Mouse (Mus musculus): ENCODE data around the gene Adgrb2. TPM values are rescaled to one million over a fixed set of nuclear protein-coding genes. Genes with fewer than 3 reads are reported as not detected.

Adgrb2 gene
- polyA plus RNA-seq, 1 experiment, result 1.7 TPM

- WGBS, result 73% methylated on average over 6 of the region's 6 CpGs
- Histone ChIP-seq H3K4me1 (ENCODE audit: control insufficient read depth, insufficient read depth, insufficient read length, low read length) (no peaks in the 10 kb centered on the region), H3K27ac (ENCODE audit: insufficient read depth, low read depth, low read length) (no peak overlapping the region), H3K27me3 (ENCODE audit: control insufficient read depth, insufficient read depth, low read length) (peaks cover 6% of the 10 kb centered on the region), H3K36me3 (ENCODE audit: control insufficient read depth, insufficient read depth, low read length) (no peaks in the 10 kb centered on the region), H3K4me3 (ENCODE audit: low read depth, low read length) (no peak overlapping the region)
- TF ChIP-seq CTCF (IDR thresholded peaks at IDR 0.05; ENCODE audit: extremely low read depth, insufficient read length, insufficient replicate concordance, low read depth, low read length) (no peak), POLR2A (IDR thresholded peaks at IDR 0.05; ENCODE audit: low read depth, low read length) (no peak)
Observed at GRCm38 (mm10) chr4:130012234-130012633, 27.6 kb downstream of the Adgrb2 start.

GRCm38 (mm10) chr4:130013111-130013510 lies 28.4 kb downstream of the Adgrb2 start:
- H3K4me3 ChIP-seq (ENCODE audit: low read depth, low read length), result no peak overlapping the region
- H3K36me3 ChIP-seq (ENCODE audit: control insufficient read depth, insufficient read depth, low read length), result no peaks in the 10 kb centered on the region
- peaks cover 6% of the 10 kb centered on the region for H3K27me3 ChIP-seq (ENCODE audit: control insufficient read depth, insufficient read depth, low read length)
- no peaks in the 10 kb centered on the region for H3K4me1 ChIP-seq (ENCODE audit: control insufficient read depth, insufficient read depth, insufficient read length, low read length)
- TF ChIP-seq POLR2A (IDR thresholded peaks at IDR 0.05; ENCODE audit: low read depth, low read length), result no peak
- no peak for TF ChIP-seq CTCF (IDR thresholded peaks at IDR 0.05; ENCODE audit: extremely low read depth, insufficient read length, insufficient replicate concordance, low read depth, low read length)
- 67% methylated on average over 10 of the region's 10 CpGs for WGBS
- H3K27ac ChIP-seq (ENCODE audit: insufficient read depth, low read depth, low read length), result no peak overlapping the region

DNA sequence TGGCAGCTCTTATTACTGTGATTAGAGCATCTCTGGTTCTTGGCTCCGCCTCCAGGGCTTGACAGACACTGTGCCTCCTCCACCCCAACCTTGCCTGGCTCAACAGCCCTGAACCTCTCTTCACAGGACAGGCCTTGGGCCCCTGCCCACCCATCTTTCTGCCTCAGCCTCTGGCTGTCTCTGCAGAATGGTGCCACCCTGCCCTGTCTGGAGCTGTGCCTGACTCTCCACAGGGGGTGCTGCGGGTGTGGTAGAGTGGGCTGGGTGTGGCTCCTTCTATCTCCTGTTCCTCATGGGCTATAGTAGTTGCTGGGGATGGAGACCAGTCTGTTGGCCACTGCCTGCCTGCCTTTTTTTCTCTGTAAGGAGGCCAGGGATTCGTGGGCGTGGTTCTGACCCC lies 31.3 kb downstream of the Adgrb2 start:
- H3K4me3 ChIP-seq (ENCODE audit: low read depth, low read length), result no peak overlapping the region
- TF ChIP-seq CTCF (IDR thresholded peaks at IDR 0.05; ENCODE audit: extremely low read depth, insufficient read length, insufficient replicate concordance, low read depth, low read length) (no peak), POLR2A (IDR thresholded peaks at IDR 0.05; ENCODE audit: low read depth, low read length) (no peak)
- H3K4me1 ChIP-seq (ENCODE audit: control insufficient read depth, insufficient read depth, insufficient read length, low read length), result no peaks in the 10 kb centered on the region
- no peaks in the 10 kb centered on the region for H3K27me3 ChIP-seq (ENCODE audit: control insufficient read depth, insufficient read depth, low read length)
- no peak overlapping the region for H3K27ac ChIP-seq (ENCODE audit: insufficient read depth, low read depth, low read length)
- no peaks in the 10 kb centered on the region for H3K36me3 ChIP-seq (ENCODE audit: control insufficient read depth, insufficient read depth, low read length)
- 49% methylated on average over 4 of the region's 4 CpGs for WGBS

DNA sequence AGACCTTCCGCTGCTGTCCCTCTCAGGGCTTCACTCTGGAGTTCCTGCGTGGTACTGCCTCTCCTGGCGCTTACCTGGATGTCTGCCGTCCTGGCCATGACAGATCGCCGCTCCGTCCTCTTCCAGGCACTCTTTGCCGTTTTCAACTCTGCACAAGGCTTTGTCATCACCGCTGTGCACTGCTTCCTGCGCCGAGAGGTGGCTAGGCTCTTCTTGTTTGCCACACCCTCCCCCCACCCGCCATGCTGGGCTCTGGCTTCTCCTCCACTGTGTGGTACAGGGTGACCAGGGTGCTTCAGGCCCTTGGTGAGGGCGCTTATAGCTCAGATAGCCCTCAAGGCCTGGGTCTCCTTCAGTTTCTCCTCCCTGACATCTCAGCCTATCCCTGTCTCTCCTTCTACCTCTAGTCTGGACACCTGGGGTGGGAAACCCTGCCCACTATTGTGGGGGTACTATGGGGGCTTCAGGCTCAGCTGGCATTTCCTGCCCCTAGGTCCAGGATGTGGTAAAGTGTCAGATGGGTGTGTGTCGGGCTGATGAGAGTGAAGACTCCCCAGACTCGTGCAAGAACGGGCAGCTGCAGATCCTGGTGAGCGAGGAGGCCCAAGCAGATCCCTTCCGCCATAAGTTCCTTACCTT lies 32.5 kb downstream of the Adgrb2 start:
- Histone ChIP-seq H3K27me3 (ENCODE audit: control insufficient read depth, insufficient read depth, low read length) (no peaks in the 10 kb centered on the region), H3K36me3 (ENCODE audit: control insufficient read depth, insufficient read depth, low read length) (no peaks in the 10 kb centered on the region), H3K4me1 (ENCODE audit: control insufficient read depth, insufficient read depth, insufficient read length, low read length) (no peaks in the 10 kb centered on the region), H3K4me3 (ENCODE audit: low read depth, low read length) (no peak overlapping the region), H3K27ac (ENCODE audit: insufficient read depth, low read depth, low read length) (no peak overlapping the region)
- TF ChIP-seq CTCF (IDR thresholded peaks at IDR 0.05; ENCODE audit: extremely low read depth, insufficient read length, insufficient replicate concordance, low read depth, low read length) (no peak), POLR2A (IDR thresholded peaks at IDR 0.05; ENCODE audit: low read depth, low read length) (no peak)
- WGBS, result 65% methylated on average over 18 of the region's 18 CpGs

DNA sequence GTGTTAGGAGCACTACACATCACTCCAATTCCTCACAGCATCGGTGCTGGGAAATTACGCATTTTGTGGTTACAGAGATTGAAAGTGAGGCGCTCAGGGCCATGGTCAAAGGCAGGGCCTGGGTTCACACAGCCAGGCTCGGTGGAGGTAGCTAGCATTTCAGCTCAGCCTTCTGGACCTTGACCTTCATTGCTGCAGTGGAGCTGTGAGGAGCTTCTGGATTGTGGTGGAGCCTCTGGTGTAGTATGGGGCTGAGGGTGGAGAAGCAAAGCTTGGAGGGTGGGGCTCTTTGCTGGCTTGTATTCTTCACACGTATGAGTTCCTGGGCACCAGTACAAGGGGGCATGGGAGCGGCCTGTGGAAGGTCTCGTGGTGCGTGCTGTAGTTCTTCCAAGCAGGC lies 38.3 kb downstream of the Adgrb2 start:
- TF ChIP-seq POLR2A (IDR thresholded peaks at IDR 0.05; ENCODE audit: low read depth, low read length) (no peak), CTCF (IDR thresholded peaks at IDR 0.05; ENCODE audit: extremely low read depth, insufficient read length, insufficient replicate concordance, low read depth, low read length) (no peak)
- 53% methylated on average over 8 of the region's 8 CpGs for WGBS
- no peak overlapping the region for H3K4me3 ChIP-seq (ENCODE audit: low read depth, low read length)
- no peaks in the 10 kb centered on the region for H3K4me1 ChIP-seq (ENCODE audit: control insufficient read depth, insufficient read depth, insufficient read length, low read length)
- no peaks in the 10 kb centered on the region for H3K36me3 ChIP-seq (ENCODE audit: control insufficient read depth, insufficient read depth, low read length)
- no peak overlapping the region for H3K27ac ChIP-seq (ENCODE audit: insufficient read depth, low read depth, low read length)
- no peaks in the 10 kb centered on the region for H3K27me3 ChIP-seq (ENCODE audit: control insufficient read depth, insufficient read depth, low read length)

- Histone ChIP-seq H3K27me3 (ENCODE audit: control insufficient read depth, insufficient read depth, low read length) (no peaks in the 10 kb centered on the region), H3K4me3 (ENCODE audit: low read depth, low read length) (no peak overlapping the region), H3K27ac (ENCODE audit: insufficient read depth, low read depth, low read length) (no peak overlapping the region), H3K36me3 (ENCODE audit: control insufficient read depth, insufficient read depth, low read length) (no peaks in the 10 kb centered on the region), H3K4me1 (ENCODE audit: control insufficient read depth, insufficient read depth, insufficient read length, low read length) (no peaks in the 10 kb centered on the region)
- 68% methylated on average over 10 of the region's 10 CpGs for WGBS
- TF ChIP-seq CTCF (IDR thresholded peaks at IDR 0.05; ENCODE audit: extremely low read depth, insufficient read length, insufficient replicate concordance, low read depth, low read length) (no peak), POLR2A (IDR thresholded peaks at IDR 0.05; ENCODE audit: low read depth, low read length) (no peak)
Observed at GRCm38 (mm10) chr4:130023511-130024231, 39.0 kb downstream of the Adgrb2 start.

GRCm38 (mm10) chr4:130025544-130025943 lies 40.9 kb downstream of the Adgrb2 start:
- Histone ChIP-seq H3K27ac (ENCODE audit: insufficient read depth, low read depth, low read length) (no peak overlapping the region), H3K36me3 (ENCODE audit: control insufficient read depth, insufficient read depth, low read length) (no peaks in the 10 kb centered on the region), H3K27me3 (ENCODE audit: control insufficient read depth, insufficient read depth, low read length) (no peaks in the 10 kb centered on the region), H3K4me1 (ENCODE audit: control insufficient read depth, insufficient read depth, insufficient read length, low read length) (no peaks in the 10 kb centered on the region), H3K4me3 (ENCODE audit: low read depth, low read length) (no peak overlapping the region)
- TF ChIP-seq CTCF (IDR thresholded peaks at IDR 0.05; ENCODE audit: extremely low read depth, insufficient read length, insufficient replicate concordance, low read depth, low read length) (no peak), POLR2A (IDR thresholded peaks at IDR 0.05; ENCODE audit: low read depth, low read length) (no peak)
- WGBS, result 38% methylated on average over 8 of the region's 8 CpGs

All from small intestine, adult 2 months (tissue).